Mouse (Mus musculus) lung, embryonic 16.5 days (tissue): ENCODE measurements around the gene Dtd2. TPM values are rescaled to one million over a fixed set of nuclear protein-coding genes. Genes with fewer than 3 reads are reported as not detected.

ENCODE experiments used
- ATAC-seq: fragments of 200-750 bp; cut with Nextera tagmentation; 2 replicates; pipeline ENCODE4 v1.8.0; 2017; ENCODE audit warnings: low read depth, mild to moderate bottlenecking, moderate library complexity
- H3K27ac ChIP-seq: fragments of 300-500 bp; sonication (generic); 2 replicates; pipeline ENCODE4 v1.5.1; 2014; ENCODE audit warnings: mild to moderate bottlenecking, control low read depth, low read length
- H3K27me3 ChIP-seq: fragments of 300-500 bp; sonication (generic); 2 replicates; pipeline ENCODE4 v1.6.1; 2014; ENCODE audit warnings: low read depth, low read length, mixed read lengths; ENCODE audit not compliant: control insufficient read depth, insufficient read depth
- H3K36me3 ChIP-seq: fragments of 300-500 bp; sonication (generic); 2 replicates; pipeline ENCODE4 v1.6.1; 2014; ENCODE audit warnings: low read length; ENCODE audit not compliant: control insufficient read depth, insufficient read depth
- H3K4me1 ChIP-seq: fragments of 300-500 bp; sonication (generic); replicated peaks from 2 replicates; pipeline ENCODE4 v1.6.1; 2014; ENCODE audit warnings: low read length, mixed read lengths; ENCODE audit not compliant: control insufficient read depth, insufficient read depth
- H3K4me2 ChIP-seq: fragments of 300-500 bp; sonication (generic); 2 replicates; pipeline ENCODE4 v1.6.1; 2014; ENCODE audit warnings: low read depth, low read length, control low read depth
- H3K4me3 ChIP-seq: fragments of 300-500 bp; sonication (generic); 2 replicates; pipeline ENCODE4 v1.5.1; 2014; ENCODE audit warnings: mild to moderate bottlenecking, low read length, control low read depth
- H3K9ac ChIP-seq: fragments of 300-500 bp; sonication (generic); 2 replicates; pipeline ENCODE4 v1.6.1; 2014; ENCODE audit warnings: low read length, control low read depth
- H3K9me3 ChIP-seq: fragments of 300-500 bp; sonication (generic); 2 replicates; pipeline ENCODE4 v1.6.1; 2016; ENCODE audit warnings: low read length; ENCODE audit not compliant: control insufficient read depth
- WGBS: fragments of 180-500 bp; shearing (Covaris S2); extraction: QIAGEN DNeasy Blood & Tissue Kit; methylation state at CpG from one replicate; pipeline ENCODE4 v1.1.7; 2014; 5-methylcytosine and 5-hydroxymethylcytosine counted together
- polyA plus RNA-seq: library from polyadenylated mRNA; unstranded; fragments of >200 nt; fragmentation: Nextera tagmentation; extraction: Ambion mirVana; gene quantifications from 2 replicates; pipeline ENCODE4 v1.2.1, GENCODE M21; 2015

Dtd2 gene
- polyA plus RNA-seq, 1 experiment from 2014 or later: 24.4 TPM

DNA sequence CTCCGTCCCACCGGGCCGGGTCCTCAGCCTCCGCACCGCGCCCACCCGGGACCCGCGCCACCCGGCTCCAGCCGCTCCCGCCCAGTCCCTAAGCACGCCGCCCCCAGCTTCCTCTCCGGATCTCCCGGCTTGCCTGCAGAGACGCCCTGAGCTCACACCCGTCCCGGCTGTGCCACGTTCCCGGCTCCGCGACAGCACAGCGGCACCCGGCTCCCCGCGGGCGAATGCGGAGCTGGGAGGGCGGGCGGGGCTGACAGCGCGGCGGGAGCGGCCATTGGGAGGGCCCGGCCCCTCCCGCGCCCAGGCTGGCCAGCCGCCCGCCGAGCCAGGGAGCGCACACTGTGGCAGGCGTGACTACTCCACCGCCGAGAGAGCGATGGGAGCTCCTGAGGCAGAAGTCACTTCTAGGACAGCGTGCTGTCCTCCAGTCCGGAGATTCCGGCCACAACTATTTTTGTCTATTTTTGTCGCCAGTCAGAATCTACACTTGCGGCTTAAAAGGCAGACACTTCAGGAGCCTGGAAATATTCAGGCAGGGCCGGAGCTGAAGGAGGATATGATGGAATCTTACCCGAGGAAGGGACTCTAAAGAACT is 35.1 kb downstream of the Dtd2 start, which contains the start of gene Heatr5a:
Heatr5a (minus strand) TSS at position 252 of the 595 bp plus-strand sequence.
- peak within 1 kb of the TSS; percentile 94 for H3K27ac ChIP-seq
- no peaks in the 10 kb centered on the region for H3K27me3 ChIP-seq
- peak within 1 kb of the TSS; percentile 91 for H3K9ac ChIP-seq
- ATAC-seq: peak; percentile 99
- H3K9me3 ChIP-seq: no peaks in the 10 kb centered on the region; the same call in 1 of the 2 replicates
- peaks cover 9% of the 10 kb centered on the region for H3K4me1 ChIP-seq
- H3K36me3 ChIP-seq: no peaks in the 10 kb centered on the region
- H3K4me2 ChIP-seq: peak within 1 kb of the TSS; percentile 65
- WGBS: under 1% methylated on average over 36 of the region's 53 CpGs
- H3K4me3 ChIP-seq: peak within 1 kb of the TSS; percentile 98

GRCm38 (mm10) chr12:51970352-51971069 is 35.8 kb downstream of the Dtd2 start:
- Histone ChIP-seq H3K4me2 (peak overlapping the region; percentile 65), H3K36me3 (no peaks in the 10 kb centered on the region), H3K9ac (peak overlapping the region; percentile 91), H3K27ac (peak overlapping the region; percentile 94), H3K4me1 (peaks cover 9% of the 10 kb centered on the region), H3K27me3 (no peaks in the 10 kb centered on the region), H3K9me3 (no peaks in the 10 kb centered on the region; the same call in 1 of the 2 replicates), H3K4me3 (peak overlapping the region; percentile 98)
- WGBS: under 1% methylated on average over 33 of the region's 35 CpGs
- ATAC-seq: peak; percentile 65

DNA sequence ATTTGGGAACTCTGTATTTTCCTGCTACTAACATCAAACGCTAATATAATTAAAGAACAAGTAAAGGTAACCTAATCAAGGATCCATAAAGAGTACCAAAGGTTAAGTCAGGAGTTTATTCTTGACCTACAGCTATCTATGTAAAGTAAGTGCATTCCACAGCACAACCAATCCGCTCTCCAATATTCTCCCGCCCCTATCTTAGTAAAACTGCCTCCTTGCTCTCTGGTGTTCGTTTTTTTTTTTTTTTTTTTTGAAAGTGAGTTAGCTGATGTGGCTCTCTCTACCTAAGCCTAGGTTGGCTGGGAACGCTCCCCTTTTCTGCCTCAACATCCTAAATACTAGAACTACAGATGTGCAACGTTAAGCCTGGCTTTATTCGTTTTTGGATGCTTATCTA is 36.4 kb downstream of the Dtd2 start:
- H3K9ac ChIP-seq: peak overlapping the region; percentile 91
- H3K4me2 ChIP-seq: peak overlapping the region; percentile 65
- WGBS: 13% methylated on average over 7 of the region's 7 CpGs
- H3K4me3 ChIP-seq: peak overlapping the region; percentile 98
- ATAC-seq: no peak
- H3K4me1 ChIP-seq: peaks cover 9% of the 10 kb centered on the region
- no peaks in the 10 kb centered on the region; the same call in 1 of the 2 replicates for H3K9me3 ChIP-seq
- H3K27me3 ChIP-seq: no peaks in the 10 kb centered on the region
- H3K27ac ChIP-seq: no peak overlapping the region
- H3K36me3 ChIP-seq: no peaks in the 10 kb centered on the region

DNA sequence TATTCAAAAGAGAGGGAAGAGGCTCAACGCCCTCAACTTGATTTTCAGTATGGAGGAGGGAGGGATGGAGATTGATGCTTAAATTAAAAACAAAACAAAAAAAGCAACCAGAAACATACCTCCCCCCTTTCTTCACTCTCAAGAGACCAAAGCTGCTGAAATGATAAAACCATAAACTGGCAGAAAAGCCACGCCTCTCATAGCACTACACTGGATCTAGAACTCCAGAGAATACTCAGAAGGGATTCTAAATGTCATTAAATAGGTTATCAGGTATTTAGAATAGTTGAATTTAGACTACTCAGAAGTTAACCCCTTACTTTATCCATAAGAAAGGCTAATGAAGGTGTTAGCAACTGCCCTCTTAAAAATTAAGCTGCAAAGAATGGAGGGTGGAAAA is 37.2 kb downstream of the Dtd2 start:
- 84% methylated on average over 2 of the region's 2 CpGs for WGBS
- no peak overlapping the region for H3K4me2 ChIP-seq
- no peaks in the 10 kb centered on the region; the same call in 1 of the 2 replicates for H3K9me3 ChIP-seq
- peaks cover 14% of the 10 kb centered on the region for H3K4me1 ChIP-seq
- no peak overlapping the region for H3K9ac ChIP-seq
- ATAC-seq: no peak
- H3K27ac ChIP-seq: no peak overlapping the region
- H3K4me3 ChIP-seq: no peak overlapping the region
- no peaks in the 10 kb centered on the region for H3K36me3 ChIP-seq
- no peaks in the 10 kb centered on the region for H3K27me3 ChIP-seq

- H3K36me3 ChIP-seq: no peaks in the 10 kb centered on the region
- no peak overlapping the region for H3K27ac ChIP-seq
- no peak overlapping the region for H3K4me3 ChIP-seq
- no peak for ATAC-seq
- no peaks in the 10 kb centered on the region for H3K27me3 ChIP-seq
- H3K4me2 ChIP-seq: no peak overlapping the region
- peaks cover 15% of the 10 kb centered on the region for H3K4me1 ChIP-seq
- no peaks in the 10 kb centered on the region; the same call in 1 of the 2 replicates for H3K9me3 ChIP-seq
- WGBS: 67% methylated on average over 9 of the region's 9 CpGs
- no peak overlapping the region for H3K9ac ChIP-seq
These were observed 38.2 kb downstream of the Dtd2 start for GRCm38 (mm10) chr12:51967915-51968595.

DNA sequence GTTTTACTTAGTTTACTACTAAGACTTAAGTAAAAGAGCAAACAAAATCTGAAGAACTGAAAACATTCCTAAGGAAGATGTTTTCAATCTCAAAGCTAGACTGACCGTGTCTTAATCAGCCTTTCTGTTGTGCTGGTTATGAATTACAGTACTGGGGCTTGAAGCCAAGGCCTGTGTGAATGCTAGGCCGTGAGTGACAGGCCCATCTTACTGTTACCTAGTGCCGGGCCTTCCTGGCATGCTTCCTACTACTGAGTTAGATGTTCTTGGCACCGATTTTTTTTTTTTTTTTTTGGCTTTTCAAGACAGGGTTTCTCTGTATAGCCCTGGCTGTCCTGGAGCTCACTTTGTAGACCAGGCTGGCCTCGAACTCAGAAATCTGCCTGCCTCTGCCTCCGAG is 48.7 kb downstream of the Dtd2 start:
- Histone ChIP-seq H3K4me2 (no peak overlapping the region), H3K4me3 (no peak overlapping the region), H3K27ac (no peak overlapping the region), H3K36me3 (peaks cover 6% of the 10 kb centered on the region; the same call in 1 of the 2 replicates), H3K27me3 (no peaks in the 10 kb centered on the region), H3K4me1 (no peaks in the 10 kb centered on the region), H3K9me3 (no peaks in the 10 kb centered on the region), H3K9ac (no peak overlapping the region)
- 77% methylated on average over 6 of the region's 6 CpGs for WGBS
- ATAC-seq: no peak

DNA sequence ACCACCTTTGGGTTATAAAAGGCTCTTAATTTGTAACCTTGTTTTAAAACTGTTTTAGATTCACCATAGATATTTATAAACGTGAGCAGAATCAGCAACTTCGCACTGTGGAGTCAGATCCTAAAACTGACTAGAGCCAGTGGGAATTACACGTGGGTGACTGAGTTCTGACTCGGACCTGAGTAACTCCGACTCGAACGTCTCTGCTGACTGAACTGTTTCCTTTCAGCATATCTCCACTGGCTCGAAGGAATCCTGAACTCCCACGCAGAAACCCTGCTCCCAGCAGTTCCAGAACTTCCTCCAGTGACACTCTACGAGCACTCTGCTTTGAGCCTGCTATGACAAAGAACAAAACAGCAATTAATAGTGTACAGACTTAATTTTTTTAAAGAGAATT is 54.0 kb downstream of the Dtd2 start:
- Histone ChIP-seq H3K4me3 (no peak overlapping the region), H3K4me1 (no peaks in the 10 kb centered on the region), H3K4me2 (no peak overlapping the region), H3K9me3 (no peaks in the 10 kb centered on the region), H3K27ac (no peak overlapping the region), H3K36me3 (peaks cover 38% of the 10 kb centered on the region), H3K9ac (no peak overlapping the region), H3K27me3 (no peaks in the 10 kb centered on the region)
- 78% methylated on average over 10 of the region's 10 CpGs for WGBS
- ATAC-seq: no peak

GRCm38 (mm10) chr12:51947498-51947945 is 58.8 kb downstream of the Dtd2 start:
- Histone ChIP-seq H3K9ac (no peak overlapping the region), H3K36me3 (peaks cover 40% of the 10 kb centered on the region), H3K4me3 (no peak overlapping the region), H3K27ac (no peak overlapping the region), H3K4me1 (no peaks in the 10 kb centered on the region), H3K27me3 (no peaks in the 10 kb centered on the region), H3K9me3 (no peaks in the 10 kb centered on the region), H3K4me2 (no peak overlapping the region)
- WGBS: 89% methylated on average over 10 of the region's 10 CpGs
- ATAC-seq: no peak

DNA sequence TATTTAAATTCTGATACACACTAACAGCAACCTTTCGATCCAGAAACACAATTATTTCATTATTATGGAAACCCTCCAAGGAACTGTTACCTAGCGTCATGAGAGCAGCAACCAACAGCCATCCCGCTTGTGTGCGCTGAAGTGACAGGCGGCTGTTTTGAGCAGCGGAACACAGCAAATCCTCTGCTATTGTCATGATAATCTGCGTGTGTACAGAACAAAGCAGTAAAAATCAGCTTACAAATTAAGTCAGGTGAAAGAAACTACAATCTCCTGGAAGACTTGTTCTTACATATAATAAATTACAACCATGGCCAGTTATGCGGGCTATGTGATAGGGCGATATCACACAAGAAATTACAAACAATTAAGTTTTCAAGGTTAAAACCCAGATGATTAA is 61.0 kb downstream of the Dtd2 start:
- Histone ChIP-seq H3K27me3 (no peaks in the 10 kb centered on the region), H3K4me2 (no peak overlapping the region), H3K4me1 (no peaks in the 10 kb centered on the region), H3K9me3 (no peaks in the 10 kb centered on the region), H3K27ac (no peak overlapping the region), H3K36me3 (peaks cover 28% of the 10 kb centered on the region), H3K9ac (no peak overlapping the region), H3K4me3 (no peak overlapping the region)
- 93% methylated on average over 9 of the region's 9 CpGs for WGBS
- ATAC-seq: no peak
